Mouse (Mus musculus) adrenal gland, postnatal 4 days (tissue): ENCODE data around the gene Dlk2. TPM values are rescaled to one million over a fixed set of nuclear protein-coding genes. Genes with fewer than 3 reads are reported as not detected.

Experiments
- DNase-seq, 2 experiments: peaks; one replicate each; pipeline ENCODE4 v3.0.0; 2021 to 2022; ENCODE audit warnings: low spot score in 2 of 2, mixed read lengths in 2 of 2
- long read RNA-seq, 2 experiments: library from polyadenylated mRNA; stranded (forward); transcript quantifications; one replicate each; pipeline ENCODE4 v2.0.0; 2021
- total RNA-seq, 2 experiments: library from RNA; stranded (reverse); gene quantifications; 2 replicates each; pipeline ENCODE4 v1.2.3; 2021

Gene Dlk2
- total RNA-seq = 1 to 10 TPM in 1 of 2 experiments, under 1 TPM in 1; 0.54 to 1.7 TPM
- long read RNA-seq, experiment 1, partial matches to known transcripts = 0 of 1 reads
- long read RNA-seq, experiment 1, other reads (novel, unspliced or antisense) = 1 of 1 reads
- long read RNA-seq, experiment 2 = 0 reads

DNA sequence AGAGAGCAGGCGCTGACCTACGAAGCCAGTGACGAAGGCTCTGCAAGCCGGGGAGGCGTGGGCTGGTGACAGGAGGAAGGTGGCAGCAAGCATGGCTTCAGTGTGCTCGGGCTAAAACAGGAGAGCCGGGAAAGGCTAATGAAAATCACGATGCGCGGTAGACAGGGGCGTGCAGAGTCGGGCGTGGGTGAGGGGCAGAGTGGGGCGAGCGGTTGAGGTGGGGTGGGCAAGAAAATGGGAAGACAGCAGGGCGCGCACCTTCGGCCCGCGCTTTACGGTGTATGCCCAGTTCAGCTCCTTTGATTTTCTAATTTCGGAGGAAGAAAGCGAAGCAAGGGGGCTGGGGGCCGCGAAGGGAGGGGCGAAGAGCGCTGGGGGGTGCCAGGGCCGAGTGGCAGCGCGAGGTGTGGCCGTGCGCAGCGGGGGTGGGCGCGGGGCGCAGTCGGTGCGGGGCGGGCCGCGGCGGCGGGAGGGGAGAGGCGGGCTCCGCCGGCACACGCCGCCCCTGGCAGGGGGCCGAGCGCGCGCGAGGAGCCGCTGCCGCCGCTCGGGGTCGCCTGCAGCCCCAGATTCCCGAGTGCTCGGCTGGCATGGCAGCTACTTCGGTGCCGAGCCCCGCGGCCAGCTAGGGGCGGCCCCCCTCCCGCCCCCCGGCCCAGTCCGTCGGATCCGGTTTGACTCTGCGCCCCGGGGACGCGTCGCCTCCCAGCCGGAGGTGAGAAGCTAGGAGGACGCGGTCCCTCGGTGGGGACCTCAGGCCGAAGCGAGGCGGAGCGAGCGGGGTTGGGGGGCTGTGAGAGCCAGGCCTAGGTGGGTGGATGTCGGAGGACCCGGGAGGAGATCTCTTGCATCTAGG is at the start of gene Dlk2:
Gene Dlk2, plus strand, starts transcription at position 58 of the 856 bp plus-strand sequence.
- DNase-seq = no peak

DNA sequence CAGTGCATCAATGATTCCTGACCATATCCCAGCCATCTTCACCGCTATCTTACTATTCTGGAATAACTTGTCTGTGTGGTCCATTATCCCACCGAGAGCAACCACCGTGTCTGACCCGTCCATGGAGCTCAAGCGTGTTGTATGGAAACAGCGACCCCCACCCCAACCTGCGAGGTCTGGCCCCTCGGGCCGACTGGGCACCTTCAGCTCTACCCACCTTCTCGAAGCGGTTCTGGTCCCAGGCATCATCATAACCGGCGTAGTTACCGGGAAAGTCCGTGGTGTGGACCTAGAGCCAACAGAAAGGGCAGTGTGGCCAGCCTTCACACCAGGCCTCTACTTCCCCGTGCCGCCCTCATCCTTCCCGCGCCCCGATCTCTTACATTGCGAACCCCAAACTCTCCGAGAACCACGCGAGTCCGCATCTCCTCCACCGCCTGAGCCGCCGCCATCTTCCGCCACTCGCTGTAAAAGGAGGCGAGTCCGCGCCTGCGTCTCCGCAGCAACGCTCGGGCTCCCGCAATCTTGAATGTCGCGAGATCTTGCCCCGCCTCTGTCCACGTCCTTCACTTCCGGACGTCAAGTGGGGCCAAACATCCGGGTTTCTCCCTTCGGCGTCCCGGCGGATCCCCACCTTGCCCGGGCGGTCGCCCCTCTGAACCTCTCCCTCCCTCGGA is 49.6 kb upstream of the Dlk2 start, which contains the start of the genes Polr1c and Yipf3:
Gene Polr1c, minus strand, starts transcription at position 543 of the 677 bp plus-strand sequence.
Gene Yipf3, plus strand, starts transcription at position 569 of the 677 bp plus-strand sequence.
- peak; percentile 83 to 90 for DNase-seq

DNA sequence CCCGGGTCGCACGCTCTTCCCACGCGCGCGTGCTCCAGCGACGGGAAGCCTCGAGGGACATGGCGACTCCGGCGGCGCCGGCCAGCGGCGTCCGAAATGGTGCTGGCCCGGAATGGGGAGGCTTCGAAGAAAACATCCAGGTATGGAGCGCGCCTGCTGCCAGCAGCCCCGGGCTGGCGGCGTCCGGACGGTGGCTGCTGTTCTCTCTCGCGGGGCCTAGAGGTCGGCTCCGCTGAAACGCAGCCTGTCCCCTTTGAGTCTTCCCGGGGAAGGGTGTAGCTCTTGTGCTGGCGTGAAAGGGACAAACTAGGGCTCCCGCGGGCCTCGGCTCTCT is 49.1 kb upstream of the Dlk2 start:
- no peak for DNase-seq

DNA sequence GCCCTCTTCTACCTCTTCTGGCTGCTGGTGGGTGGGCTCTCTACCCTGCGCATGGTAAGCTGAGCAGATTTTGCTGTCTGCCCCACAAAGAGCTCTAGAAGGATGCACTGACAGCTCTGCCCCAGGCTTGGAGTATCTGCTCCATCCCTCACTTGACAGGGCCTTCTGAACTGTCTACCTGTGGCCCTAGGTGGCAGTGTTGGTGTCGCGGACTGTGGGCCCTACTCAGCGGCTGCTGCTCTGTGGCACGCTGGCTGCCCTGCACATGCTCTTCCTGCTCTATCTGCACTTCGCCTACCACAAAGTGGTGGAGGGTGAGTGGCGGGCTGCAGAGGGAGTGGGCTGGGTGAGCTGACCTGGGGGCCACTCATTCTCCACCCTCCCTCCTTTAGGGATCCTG is 46.0 kb upstream of the Dlk2 start:
- no peak for DNase-seq

DNA sequence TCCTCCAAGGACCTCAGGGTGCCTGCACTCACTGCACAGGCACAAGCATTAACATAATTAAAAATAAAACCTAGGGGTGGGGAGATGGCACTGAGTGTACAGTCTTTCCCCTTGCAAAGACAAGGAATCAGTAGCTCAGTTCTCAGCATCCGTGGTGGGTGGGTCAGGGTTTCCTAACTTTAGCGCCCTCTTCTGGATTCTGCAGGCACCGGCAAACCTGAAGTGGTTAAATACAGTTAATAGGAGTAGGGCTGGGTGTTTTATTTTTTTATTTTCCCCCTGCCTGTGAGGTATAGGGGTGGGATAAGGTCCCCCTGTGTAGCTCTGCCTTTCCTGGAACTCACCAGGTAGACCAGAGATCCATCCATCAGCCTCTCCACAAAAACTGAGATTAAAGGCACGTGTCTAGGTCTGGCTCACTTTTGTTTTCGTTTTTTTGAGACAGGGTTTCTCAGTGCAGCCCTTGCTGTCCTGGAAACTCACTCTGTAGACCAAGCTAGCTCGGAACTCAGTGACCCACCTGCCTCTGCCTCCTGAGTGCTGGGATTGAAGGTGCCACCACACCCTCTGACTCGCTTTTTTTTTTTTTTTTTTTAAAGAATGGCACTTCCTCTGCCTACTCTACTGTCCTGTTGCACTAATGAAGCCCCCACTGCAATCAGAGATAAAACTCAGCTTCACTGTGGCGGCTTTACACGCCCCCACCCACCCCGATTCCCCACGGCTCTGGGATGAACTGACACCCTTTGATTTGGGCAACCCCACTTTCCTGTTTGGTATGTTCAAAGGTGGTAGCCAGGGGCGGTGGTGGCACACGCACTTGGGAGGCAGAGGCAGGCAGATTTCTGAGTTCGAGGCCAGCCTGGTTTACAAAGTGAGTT is 44.4 kb upstream of the Dlk2 start:
- DNase-seq = no peak

DNA sequence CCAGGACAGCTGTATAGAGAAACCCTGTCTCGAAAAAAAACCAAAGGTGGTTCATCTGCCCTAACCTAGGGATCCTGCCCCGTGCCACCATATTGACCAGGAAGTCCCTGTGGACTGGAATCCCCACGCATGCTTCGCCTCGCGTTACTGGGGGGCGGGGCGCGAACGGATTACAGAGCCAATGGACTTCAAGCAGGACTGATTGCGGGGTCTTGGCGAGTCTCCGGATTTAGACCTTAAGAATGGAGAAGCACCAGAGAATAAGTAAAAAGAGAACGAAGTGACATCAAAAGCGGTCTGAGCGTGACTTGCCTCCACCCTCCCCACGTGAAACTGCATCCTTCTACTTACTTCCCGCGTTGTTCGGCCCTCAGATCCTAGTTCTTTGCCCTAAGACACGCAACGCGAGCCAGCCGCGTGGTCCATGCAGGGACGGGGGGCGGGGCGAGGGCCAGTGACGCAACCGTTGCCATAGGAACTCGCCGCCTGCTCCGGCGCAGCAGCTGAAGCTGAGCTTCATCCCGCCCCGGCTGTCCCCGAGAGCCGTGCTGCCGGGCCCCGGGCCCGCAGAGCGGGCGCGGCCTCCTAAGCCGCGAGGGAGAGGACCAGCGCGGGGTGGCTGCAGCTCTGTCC is 43.7 kb upstream of the Dlk2 start, which contains the start of gene Lrrc73:
Gene Lrrc73, plus strand, starts transcription at position 80 of the 633 bp plus-strand sequence.
- peak; percentile 77 to 84 for DNase-seq

DNA sequence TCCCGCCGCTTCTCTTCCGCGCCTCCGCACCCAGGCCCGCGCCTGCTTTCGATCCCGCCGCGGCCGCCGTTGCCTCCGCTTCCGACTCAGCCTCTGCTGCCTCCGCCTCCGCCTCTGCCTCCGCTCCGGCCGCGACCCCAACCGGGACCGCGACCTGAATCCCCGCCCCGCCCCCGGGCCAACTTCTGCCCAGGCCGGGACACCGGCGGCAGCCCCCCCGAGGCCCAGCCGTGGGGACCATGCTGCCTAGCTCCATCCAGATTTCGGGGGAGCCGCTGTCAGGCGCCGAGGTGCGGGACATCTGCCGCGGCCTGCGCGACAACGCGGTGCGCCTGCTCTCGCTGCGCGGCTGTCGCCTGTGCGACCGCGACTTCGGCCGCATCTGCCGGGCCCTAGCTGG is 43.1 kb upstream of the Dlk2 start:
- peak; percentile 27 to 38 for DNase-seq

DNA sequence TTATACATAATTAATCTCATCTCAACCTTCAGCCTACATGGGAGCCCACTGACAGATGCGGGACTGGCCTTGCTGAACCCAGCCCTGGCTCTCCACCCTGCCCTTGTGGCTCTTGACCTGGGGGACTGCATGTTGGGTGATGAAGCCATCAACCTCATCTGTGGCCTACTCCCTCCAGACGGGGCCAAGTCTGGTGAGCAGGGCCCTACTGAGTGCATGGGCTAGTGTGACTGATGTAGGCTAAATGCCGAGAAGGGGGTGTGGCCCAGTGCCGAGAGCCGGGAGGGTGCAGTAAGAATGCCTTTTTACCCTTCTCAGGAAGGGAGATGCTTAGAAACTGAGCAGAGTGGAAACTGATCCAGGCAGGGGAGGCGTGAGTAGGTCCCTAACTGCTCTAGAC is 42.1 kb upstream of the Dlk2 start:
- no peak for DNase-seq

DNA sequence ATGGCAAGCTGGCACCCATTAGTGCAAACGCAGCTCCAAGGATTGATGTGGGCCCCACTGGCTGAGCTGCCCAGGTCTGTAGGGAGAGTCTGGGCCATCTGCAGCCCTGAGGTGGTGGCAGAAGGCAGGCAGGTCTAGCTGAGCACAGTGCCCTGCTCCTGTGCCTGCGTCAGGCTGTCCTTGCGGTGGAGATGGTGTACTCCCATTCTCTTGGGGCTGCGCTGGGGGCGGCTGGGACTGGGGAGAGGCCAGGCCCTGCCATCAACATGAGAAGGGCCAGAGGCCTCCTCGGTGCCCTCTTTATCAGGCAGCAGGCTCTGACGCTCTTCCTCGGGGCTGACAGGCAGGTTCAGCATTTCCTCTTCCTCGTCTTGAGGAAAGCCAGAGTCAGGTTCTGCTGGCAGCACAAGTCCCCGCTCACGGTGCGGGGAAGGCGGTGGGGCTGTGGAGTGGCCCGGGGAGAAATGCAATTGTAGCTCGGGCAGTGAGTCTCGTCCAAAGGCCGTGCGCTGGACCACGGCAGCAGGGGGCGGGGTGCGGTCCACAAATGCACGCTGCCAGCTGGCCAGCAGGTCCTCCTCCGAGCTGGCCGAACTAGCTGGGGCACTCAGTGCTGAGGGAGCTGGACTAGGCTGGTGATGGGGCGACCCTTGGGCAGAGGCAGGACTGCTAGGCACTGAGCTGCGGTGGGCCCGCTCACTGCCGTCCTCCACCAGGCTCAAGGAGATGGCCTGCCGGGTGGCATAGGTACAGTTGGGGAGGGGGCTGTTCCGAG is 38.8 kb upstream of the Dlk2 start:
- no peak for DNase-seq

DNA sequence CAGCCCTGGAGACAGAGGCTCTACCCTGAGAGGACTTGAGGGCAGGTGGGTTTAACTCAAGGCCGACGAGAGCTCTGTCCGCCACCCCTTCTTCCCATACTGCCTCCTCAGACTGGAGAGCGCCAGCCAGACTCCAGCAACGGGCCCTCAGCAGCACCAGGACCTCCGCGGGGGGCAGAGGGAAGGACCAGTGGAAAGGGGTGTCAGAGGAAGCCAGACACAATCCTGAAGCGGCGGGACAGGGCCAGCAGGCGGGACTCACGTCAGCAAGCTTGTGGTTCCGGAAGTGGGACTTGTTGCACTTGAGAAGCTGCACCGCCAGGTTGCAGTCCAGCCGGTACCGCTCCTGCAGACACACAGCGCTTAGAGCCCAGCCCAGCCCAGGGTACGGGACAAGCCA is 37.5 kb upstream of the Dlk2 start:
- no peak for DNase-seq

DNA sequence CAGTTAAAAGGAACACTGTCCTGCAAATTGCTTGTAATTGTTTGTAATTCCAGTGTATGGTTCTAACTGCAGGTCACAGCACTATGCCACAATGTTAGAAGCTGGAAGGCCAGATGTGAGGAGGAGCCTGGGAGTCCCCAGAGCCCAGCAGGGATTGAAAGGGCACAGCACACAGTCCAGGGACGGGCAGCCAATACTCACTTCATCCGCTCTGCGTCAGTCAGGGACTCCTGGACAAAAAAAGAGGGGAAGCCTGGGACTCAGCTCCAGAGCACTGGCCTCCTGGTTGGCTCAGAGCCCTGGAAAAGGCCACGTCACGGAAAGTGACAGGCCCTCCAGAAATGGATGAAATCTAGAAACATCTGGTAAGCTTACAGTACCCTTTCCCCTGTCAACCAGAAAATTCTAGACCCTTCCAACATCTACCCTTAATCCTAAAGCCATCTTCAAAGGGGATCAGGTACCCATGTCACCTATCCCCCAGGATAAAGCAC is 35.0 kb upstream of the Dlk2 start:
- no peak for DNase-seq

DNA sequence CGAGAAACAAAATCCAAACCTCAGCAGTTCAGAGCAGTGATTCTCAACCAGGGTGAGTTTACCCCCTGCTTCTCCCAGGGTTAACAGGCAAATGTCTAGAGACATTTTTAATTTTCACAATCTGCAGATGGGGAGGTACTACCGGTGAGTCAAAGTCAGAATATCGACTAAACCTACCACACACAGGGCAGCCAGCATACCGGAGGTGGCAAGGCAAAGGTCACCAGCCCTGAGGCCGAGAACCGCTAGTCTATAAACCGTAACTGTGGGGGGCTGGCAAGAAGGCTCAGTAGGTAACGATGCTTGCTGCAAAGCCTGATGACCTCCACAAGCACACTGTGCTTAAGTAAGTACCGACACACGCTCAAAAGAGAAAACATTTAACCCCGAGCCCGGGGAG is 31.7 kb upstream of the Dlk2 start:
- DNase-seq = no peak

DNA sequence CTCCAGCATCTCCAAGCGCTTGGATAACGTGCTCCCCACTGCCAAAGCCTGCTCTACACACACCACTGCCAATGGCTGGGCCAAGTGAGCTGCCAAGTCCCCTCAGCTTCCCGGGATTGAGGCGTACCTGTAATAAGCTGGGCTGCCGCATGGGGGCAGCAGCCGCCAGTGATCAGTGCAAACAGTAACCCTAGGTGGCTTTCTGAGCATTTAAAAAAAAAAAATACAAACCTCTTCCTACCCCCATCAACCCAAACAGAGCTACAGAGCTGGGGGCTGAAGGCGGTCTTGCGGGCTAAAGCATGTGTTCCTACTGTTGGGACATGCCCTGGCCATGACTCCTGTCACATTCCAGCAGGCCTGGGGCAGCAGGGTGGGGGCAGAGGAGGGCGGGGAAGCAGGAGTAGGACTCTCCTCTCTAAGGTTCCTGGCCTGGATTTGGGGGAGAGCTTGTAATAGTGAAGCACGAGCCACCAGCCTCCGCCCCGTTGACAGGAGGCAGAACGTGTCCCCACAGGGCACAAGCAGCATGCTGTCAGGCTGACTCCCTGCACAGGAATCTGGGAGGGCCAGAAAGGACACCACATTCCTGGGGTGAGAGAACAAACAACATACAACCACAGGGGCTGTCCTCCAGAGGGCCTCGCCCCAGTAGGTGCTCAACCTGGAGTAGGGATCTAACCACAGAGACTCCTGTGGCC is 31.2 kb upstream of the Dlk2 start:
- peak; percentile 65 to 70 for DNase-seq

DNA sequence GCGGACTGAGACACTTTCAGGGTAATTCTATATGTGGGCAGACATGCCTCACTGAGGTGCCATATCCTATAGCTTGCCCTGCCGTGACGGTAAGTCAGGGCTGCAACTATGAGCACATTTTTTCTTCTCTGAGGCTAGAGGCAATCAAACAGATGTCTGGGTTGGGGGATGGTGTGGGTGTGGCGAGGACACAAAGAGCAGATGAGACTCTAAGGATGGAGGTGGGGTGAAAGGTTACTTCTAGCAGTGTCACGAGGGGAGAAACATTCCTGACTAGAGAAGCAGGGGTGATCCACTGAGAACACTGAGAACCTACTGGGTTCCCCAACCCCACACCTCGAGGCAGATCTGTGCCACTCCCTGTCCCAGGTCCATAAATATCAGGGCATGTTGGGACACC is 30.2 kb upstream of the Dlk2 start:
- DNase-seq = no peak

DNA sequence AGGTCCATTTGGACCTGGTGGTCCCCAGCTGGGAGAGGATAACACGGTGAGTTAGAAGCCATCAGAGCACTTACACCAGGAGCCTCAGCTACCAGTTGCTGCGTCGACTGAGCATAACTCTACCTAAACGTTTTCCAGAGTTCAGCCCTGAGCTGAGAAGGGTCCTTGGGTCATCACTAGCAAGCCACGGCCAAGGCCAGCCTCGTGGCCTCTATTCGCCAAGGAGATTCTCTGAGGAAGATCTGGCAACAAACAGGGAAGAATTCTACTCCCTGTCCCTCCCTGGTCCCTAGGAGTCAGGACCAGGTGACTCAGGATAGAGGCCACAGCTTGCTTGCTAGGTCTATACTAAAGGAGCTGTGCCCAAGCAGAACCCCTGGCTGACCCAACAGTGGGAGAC is 29.7 kb upstream of the Dlk2 start:
- DNase-seq = no peak

DNA sequence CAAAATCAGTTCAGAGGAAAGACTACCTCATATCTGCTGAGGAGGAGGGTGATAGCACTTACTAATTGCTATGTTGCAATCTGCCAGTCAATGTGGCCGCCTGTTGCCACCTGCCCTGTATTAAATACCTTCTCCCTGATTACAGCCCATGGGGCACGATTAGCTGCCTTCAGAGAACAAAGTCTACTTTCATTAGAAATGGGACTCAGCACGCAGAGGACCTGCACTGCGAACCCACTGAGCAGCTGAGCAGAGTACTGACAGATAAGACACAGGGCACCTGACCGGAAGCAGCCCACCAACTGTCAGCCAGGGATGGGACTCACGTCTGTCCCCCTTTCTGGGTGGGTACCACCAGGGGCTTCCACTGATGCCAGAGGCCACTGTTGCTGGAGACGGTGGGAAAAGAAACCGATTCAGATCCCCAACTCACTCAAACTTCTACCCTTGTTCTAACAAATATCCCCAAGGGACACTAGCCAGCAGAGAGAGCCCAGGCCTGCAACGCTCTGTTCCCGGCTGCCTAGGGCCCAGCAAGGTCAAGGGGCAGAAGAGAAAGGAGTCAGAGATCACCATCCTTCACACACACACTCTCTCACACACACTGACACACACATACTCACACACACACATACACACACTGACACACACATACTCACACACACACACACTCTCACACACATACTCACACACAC is 29.0 kb upstream of the Dlk2 start:
- DNase-seq = no peak

DNA sequence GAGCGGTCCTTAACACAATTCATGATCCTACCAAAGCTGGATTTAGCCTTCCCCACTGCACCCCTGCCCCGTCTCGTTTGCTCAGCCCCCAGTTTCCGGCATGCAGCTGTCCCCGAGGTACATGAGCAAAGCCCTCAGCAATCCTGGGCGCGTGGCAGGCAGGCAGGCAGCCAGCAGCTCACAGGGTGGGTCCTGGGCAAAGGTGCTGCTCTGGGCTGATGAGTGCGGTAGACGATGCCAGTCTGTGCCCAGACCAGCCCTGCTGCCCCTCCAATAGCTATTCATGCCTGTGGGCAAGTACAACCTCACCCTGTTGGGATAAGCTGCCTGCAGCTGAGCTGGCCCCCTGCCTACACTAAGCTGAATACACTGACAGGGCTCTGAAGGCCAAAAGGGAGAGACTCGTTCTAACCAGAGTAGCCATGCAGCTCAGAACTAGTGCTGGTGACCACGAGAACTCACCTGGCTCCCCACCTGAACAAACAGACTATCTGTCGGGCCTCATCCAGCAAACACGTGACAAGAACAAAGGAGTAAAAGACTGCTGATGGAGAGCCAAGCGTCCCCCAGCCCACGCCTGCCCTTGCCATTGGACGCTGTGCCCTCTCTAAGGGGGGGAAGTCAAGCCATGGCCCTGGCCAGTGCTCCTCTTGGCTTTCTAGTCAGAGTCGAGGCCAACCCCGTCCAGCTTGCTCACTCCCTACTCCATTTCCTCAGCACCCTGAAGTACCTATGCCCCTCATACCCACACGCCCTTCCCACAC is 27.3 kb upstream of the Dlk2 start:
- no peak for DNase-seq

DNA sequence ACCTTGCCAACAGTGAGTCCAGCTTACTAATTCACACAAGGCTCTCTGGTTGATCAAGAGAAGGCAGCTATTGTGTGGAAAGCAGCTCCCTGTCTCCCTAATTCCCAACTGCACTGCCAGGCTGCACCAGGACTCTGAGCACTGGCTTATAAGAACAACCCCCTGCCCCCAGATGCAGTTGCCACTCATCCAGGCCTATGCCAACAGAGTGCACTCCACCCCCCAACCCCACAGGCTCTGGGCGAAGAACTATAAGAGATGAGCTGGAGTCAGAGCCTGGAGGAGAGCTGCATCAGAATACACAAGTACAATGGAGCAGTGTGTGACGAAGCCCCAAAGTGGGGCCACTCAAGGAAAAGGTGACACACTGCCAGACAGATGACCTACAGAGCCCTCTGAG is 25.2 kb upstream of the Dlk2 start:
- DNase-seq = no peak
